13 mouse cellular contexts compared by ENCODE assay signal in genomic region chr1:78195145-78195544, GRCm38 (mm10). TPM values are rescaled to one million over a fixed set of nuclear protein-coding genes. Genes with fewer than 3 reads are reported as not detected.
DNase-seq lines count a peak whose midpoint lies in the region; ATAC-seq and TF ChIP-seq lines count a peak whose summit lies in the region.
"Had no signal": no experiment of that assay in that cellular context is flagged by ENCODE, and none has a peak within 500 bp of the region (broad histone marks: within the 10 kb centered on the region; RNA-seq: fewer than 3 reads in every experiment).

No protein-coding gene starts in this region.

- H3K36me3 ChIP-seq in intestine, embryonic 14.5 days (ENCODE audit: control insufficient read depth, insufficient read depth, low read length): no peaks in the 10 kb centered on the region
- no peaks in the 10 kb centered on the region for H3K36me3 ChIP-seq in intestine, postnatal 0 days (ENCODE audit: control insufficient read depth, insufficient read depth)
- H3K36me3 ChIP-seq in midbrain, embryonic 10.5 days: peaks cover 27% of the 10 kb centered on the region
- H3K36me3 ChIP-seq in neural tube, embryonic 15.5 days: no peaks in the 10 kb centered on the region
- H3K36me3 ChIP-seq: kidney, embryonic 15.5 days had no signal

- no peak for TF ChIP-seq POLR2A in embryonic fibroblast, embryonic 13.5 days (IDR thresholded peaks at IDR 0.05; ENCODE audit: low read depth, low read length)

- no peak for TF ChIP-seq CTCF in intestine, postnatal 0 days (IDR thresholded peaks at IDR 0.05; ENCODE audit: low read depth)
- TF ChIP-seq CTCF in embryonic fibroblast, embryonic 13.5 days (IDR thresholded peaks at IDR 0.05; ENCODE audit: borderline replicate concordance, insufficient read depth, low read length): no peak

- H3K9ac ChIP-seq in intestine, embryonic 14.5 days (ENCODE audit: low read length): no peak overlapping the region
- H3K9ac ChIP-seq in intestine, postnatal 0 days (ENCODE audit: low read depth, low read length): no peak overlapping the region
- no peak overlapping the region for H3K9ac ChIP-seq in neural tube, embryonic 15.5 days (replicated peaks)
- H3K9ac ChIP-seq: kidney, embryonic 15.5 days; liver, embryonic 14.5 days had no signal

- H3K27ac ChIP-seq in intestine, embryonic 14.5 days (ENCODE audit: low read depth): no peak overlapping the region
- H3K27ac ChIP-seq in intestine, postnatal 0 days (ENCODE audit: low read depth, low read length): no peak overlapping the region
- no peak overlapping the region for H3K27ac ChIP-seq in embryonic fibroblast, embryonic 13.5 days (ENCODE audit: insufficient read depth, low read length)
- peak overlapping the region; percentile 93 for H3K27ac ChIP-seq in midbrain, embryonic 10.5 days (replicated peaks)
- H3K27ac ChIP-seq in neural tube, embryonic 15.5 days (replicated peaks): no peak overlapping the region
- H3K27ac ChIP-seq: kidney, embryonic 15.5 days; liver, embryonic 14.5 days had no signal

- no peaks in the 10 kb centered on the region for H3K9me3 ChIP-seq in intestine, embryonic 14.5 days (ENCODE audit: control insufficient read depth, low read length)
- H3K9me3 ChIP-seq in intestine, postnatal 0 days (ENCODE audit: control insufficient read depth): no peaks in the 10 kb centered on the region
- H3K9me3 ChIP-seq in midbrain, embryonic 10.5 days (replicated peaks): no peaks in the 10 kb centered on the region
- H3K9me3 ChIP-seq in neural tube, embryonic 15.5 days (replicated peaks): no peaks in the 10 kb centered on the region
- H3K9me3 ChIP-seq: kidney, embryonic 15.5 days had no signal

- 2% methylated on average over 21 of the region's 21 CpGs for WGBS in intestine, embryonic 14.5 days
- WGBS in intestine, postnatal 0 days: 4% methylated on average over 21 of the region's 21 CpGs
- WGBS in midbrain, embryonic 10.5 days: under 1% methylated on average over 21 of the region's 21 CpGs
- 6% methylated on average over 21 of the region's 21 CpGs for WGBS in neural tube, embryonic 15.5 days

- peaks cover 100% of the 10 kb centered on the region for H3K27me3 ChIP-seq in intestine, embryonic 14.5 days (replicated peaks; ENCODE audit: control insufficient read depth, insufficient read depth, low read length)
- H3K27me3 ChIP-seq in intestine, postnatal 0 days (replicated peaks; ENCODE audit: control insufficient read depth, insufficient read depth, low read length): peaks cover 97% of the 10 kb centered on the region
- peaks cover 100% of the 10 kb centered on the region for H3K27me3 ChIP-seq in midbrain, embryonic 10.5 days (ENCODE audit: low read depth, poor library complexity, severe bottlenecking)
- H3K27me3 ChIP-seq in neural tube, embryonic 15.5 days (replicated peaks): peaks cover 86% of the 10 kb centered on the region

- H3K4me1 ChIP-seq in intestine, embryonic 14.5 days (replicated peaks; ENCODE audit: control insufficient read depth, insufficient read depth, low read length): peaks cover 7% of the 10 kb centered on the region; the same call in 1 of the 2 replicates
- H3K4me1 ChIP-seq in intestine, postnatal 0 days (replicated peaks; ENCODE audit: control insufficient read depth, insufficient read depth, low read length): 0 out of 2 replicates have a peak, but pooled peaks cover 2% of the 10 kb centered on the region
- H3K4me1 ChIP-seq in embryonic fibroblast, embryonic 13.5 days (ENCODE audit: control insufficient read depth, insufficient read depth, low read length): 0 out of 2 replicates have a peak, but pooled peaks cover 3% of the 10 kb centered on the region
- peaks cover 70% of the 10 kb centered on the region for H3K4me1 ChIP-seq in midbrain, embryonic 10.5 days
- peaks cover 13% of the 10 kb centered on the region for H3K4me1 ChIP-seq in neural tube, embryonic 15.5 days

- ATAC-seq in intestine, embryonic 14.5 days (replicated peaks; ENCODE audit: low FRiP score, low TSS enrichment, low read depth): no peak
- ATAC-seq in intestine, postnatal 0 days: no peak
- no peak for ATAC-seq in neural tube, embryonic 15.5 days (ENCODE audit: low FRiP score)
- ATAC-seq: CD4-positive, CD25-positive, alpha-beta regulatory T cell, adult 4 months had no signal

- DNase-seq in intestine, embryonic 14.5 days (ENCODE audit: low spot score): peak; percentile 72
- DNase-seq in midbrain, embryonic 10.5 days (ENCODE audit: low spot score): peak; percentile 54
- no peak for DNase-seq in cerebellum, postnatal 36 days
- no peak for DNase-seq in kidney, adult 8-10 months
- DNase-seq: adrenal gland, postnatal 10 days; gastrocnemius, postnatal 36 days; spleen, adult 18-20 months had no signal

- no peak overlapping the region for H3K4me2 ChIP-seq in intestine, embryonic 14.5 days (ENCODE audit: low read length)
- H3K4me2 ChIP-seq in intestine, postnatal 0 days (replicated peaks; ENCODE audit: low read depth): no peak overlapping the region
- H3K4me2 ChIP-seq in neural tube, embryonic 15.5 days: peak overlapping the region; percentile 20
- H3K4me2 ChIP-seq: kidney, embryonic 15.5 days had no signal

- no peak overlapping the region for H3K4me3 ChIP-seq in intestine, embryonic 14.5 days (ENCODE audit: low read depth, low read length)
- no peak overlapping the region for H3K4me3 ChIP-seq in intestine, postnatal 0 days (ENCODE audit: low read depth, low read length)
- H3K4me3 ChIP-seq in embryonic fibroblast, embryonic 13.5 days (ENCODE audit: insufficient read depth, low read length): peak overlapping the region; percentile 44
- H3K4me3 ChIP-seq in midbrain, embryonic 10.5 days: peak overlapping the region; percentile 75
- H3K4me3 ChIP-seq in neural tube, embryonic 15.5 days (replicated peaks): peak overlapping the region; percentile 33
- H3K4me3 ChIP-seq: kidney, embryonic 15.5 days had no signal

RNA-seq across cellular contexts. Expression of gene Pax3, which starts 1.8 kb away (rescaled TPM):
- not detected in 2 replicates for polyA plus RNA-seq in intestine, embryonic 14.5 days (2014; fragmentation: Nextera tagmentation; extraction: Ambion mirVana)
- polyA plus RNA-seq in intestine, postnatal 0 days (2015; fragmentation: Nextera tagmentation; extraction: Ambion mirVana): not detected in 2 replicates
- 2.8 and 6.4 TPM in 2 replicates for polyA plus RNA-seq in embryonic fibroblast, embryonic 13.5 days (2011; ENCODE audit: insufficient read length, low read depth, missing spikeins)
- polyA plus RNA-seq in midbrain, embryonic 10.5 days (2016; fragmentation: Nextera tagmentation; extraction: Ambion mirVana): 33.6 and 34.3 TPM in 2 replicates
- polyA plus RNA-seq in neural tube, embryonic 15.5 days (2015; fragmentation: Nextera tagmentation; extraction: Ambion mirVana): 2.5 and 3.4 TPM in 2 replicates
- polyA plus RNA-seq: CD4-positive, CD25-positive, alpha-beta regulatory T cell, adult 4 months; kidney, embryonic 15.5 days; liver, embryonic 14.5 days had no signal

Comparison
In these comparisons a context has a peak if more than half of its experiments do, and no peak if none do; other contexts are left out.
1. DNase-seq: peak in intestine, embryonic 14.5 days (single experiment) and midbrain, embryonic 10.5 days (single experiment); none in cerebellum, postnatal 36 days (0 of 2) and kidney, adult 8-10 months (0 of 2).
2. H3K4me3 ChIP-seq: peak in embryonic fibroblast, embryonic 13.5 days (single experiment), midbrain, embryonic 10.5 days (single experiment) and neural tube, embryonic 15.5 days (single experiment); none in intestine, embryonic 14.5 days (single experiment) and intestine, postnatal 0 days (single experiment).